Mouse (Mus musculus) forebrain, embryonic 15.5 days (tissue): ENCODE results near the gene Cdk5rap3. TPM values are rescaled to one million over a fixed set of nuclear protein-coding genes. Genes with fewer than 3 reads are reported as not detected.

Experiments used
- ATAC-seq: fragments of 200-750 bp; cut with Nextera tagmentation; replicated peaks from 2 replicates; pipeline ENCODE4 v1.8.0; 2017; ENCODE audit warnings: mild to moderate bottlenecking, moderate TSS enrichment, moderate library complexity
- H3K27ac ChIP-seq: fragments of 300-500 bp; sonication (generic); replicated peaks from 2 replicates; pipeline ENCODE4 v1.5.1; 2015; ENCODE audit warnings: mild to moderate bottlenecking, inconsistent platforms
- H3K27me3 ChIP-seq: fragments of 300-500 bp; sonication (generic); 2 replicates; pipeline ENCODE4 v1.6.1; 2015; ENCODE audit warnings: inconsistent platforms
- H3K36me3 ChIP-seq: fragments of 300-500 bp; sonication (generic); 2 replicates; pipeline ENCODE4 v1.6.1; 2015; ENCODE audit warnings: mild to moderate bottlenecking, inconsistent platforms
- H3K4me1 ChIP-seq: fragments of 300-500 bp; sonication (generic); 2 replicates; pipeline ENCODE4 v1.6.1; 2015; ENCODE audit warnings: inconsistent platforms
- H3K4me2 ChIP-seq: fragments of 300-500 bp; sonication (generic); replicated peaks from 2 replicates; pipeline ENCODE4 v1.6.1; 2015; ENCODE audit warnings: mild to moderate bottlenecking, inconsistent platforms
- H3K4me3 ChIP-seq: fragments of 300-500 bp; sonication (generic); 2 replicates; pipeline ENCODE4 v1.5.1; 2015; ENCODE audit warnings: mild to moderate bottlenecking, inconsistent platforms
- H3K9ac ChIP-seq: fragments of 300-500 bp; sonication (generic); replicated peaks from 2 replicates; pipeline ENCODE4 v1.6.1; 2015; ENCODE audit warnings: mild to moderate bottlenecking, inconsistent platforms
- H3K9me3 ChIP-seq: fragments of 300-500 bp; sonication (generic); 2 replicates; pipeline ENCODE4 v1.6.1; 2016; ENCODE audit warnings: inconsistent platforms
- WGBS: fragments of 180-500 bp; shearing (Covaris S2); methylation state at CpG from one replicate; pipeline ENCODE4 v1.1.7; 2015; ENCODE audit warnings: mixed read lengths; 5-methylcytosine and 5-hydroxymethylcytosine counted together
- polyA plus RNA-seq: library from polyadenylated mRNA; unstranded; fragments of >200 nt; fragmentation: Nextera tagmentation; extraction: Ambion mirVana; gene quantifications from 2 replicates; pipeline ENCODE4 v1.2.1, GENCODE M21; 2015

Cdk5rap3 gene
- polyA plus RNA-seq, 1 experiment from 2014 or later = 109 TPM

GRCm38 (mm10) chr11:96906431-96907161, 9.7 kb downstream of the Cdk5rap3 start:
- no peak for ATAC-seq
- Histone ChIP-seq H3K4me2 (no peak overlapping the region), H3K36me3 (peaks cover 21% of the 10 kb centered on the region), H3K9ac (no peak overlapping the region), H3K27ac (0 out of 2 replicates have a peak overlapping the region, but pooled peaks have one; percentile 11), H3K4me3 (no peak overlapping the region), H3K9me3 (no peaks in the 10 kb centered on the region), H3K4me1 (peaks cover 39% of the 10 kb centered on the region), H3K27me3 (no peaks in the 10 kb centered on the region)
- 64% methylated on average over 15 of the region's 15 CpGs for WGBS

GRCm38 (mm10) chr11:96902639-96903635, 13.4 kb downstream of the Cdk5rap3 start:
- Histone ChIP-seq H3K4me3 (no peak overlapping the region), H3K27me3 (no peaks in the 10 kb centered on the region), H3K4me1 (peaks cover 70% of the 10 kb centered on the region), H3K36me3 (peaks cover 4% of the 10 kb centered on the region; the same call in 1 of the 2 replicates), H3K9me3 (no peaks in the 10 kb centered on the region), H3K9ac (no peak overlapping the region; the same call in 1 of the 2 replicates), H3K4me2 (no peak overlapping the region), H3K27ac (peak overlapping the region; percentile 91)
- 5% methylated on average over 16 of the region's 16 CpGs for WGBS
- ATAC-seq = peak; percentile 85

GRCm38 (mm10) chr11:96901332-96901731, 15.0 kb downstream of the Cdk5rap3 start:
- H3K4me1 ChIP-seq = peaks cover 70% of the 10 kb centered on the region

GRCm38 (mm10) chr11:96899449-96900306, 16.6 kb downstream of the Cdk5rap3 start:
- WGBS = 23% methylated on average over 13 of the region's 13 CpGs

More at GRCm38 (mm10) chr11:96901332-96901731, 15.0 kb downstream of the Cdk5rap3 start:
- Histone ChIP-seq H3K4me2 (no peak overlapping the region), H3K27ac (peak overlapping the region; percentile 91), H3K9ac (no peak overlapping the region), H3K27me3 (no peaks in the 10 kb centered on the region), H3K9me3 (no peaks in the 10 kb centered on the region), H3K4me3 (no peak overlapping the region), H3K36me3 (no peaks in the 10 kb centered on the region)
- WGBS = 44% methylated on average over 9 of the region's 9 CpGs
- no peak for ATAC-seq

GRCm38 (mm10) chr11:96895886-96896285, 20.4 kb downstream of the Cdk5rap3 start:
- H3K9ac ChIP-seq = no peak overlapping the region
- H3K27me3 ChIP-seq = no peaks in the 10 kb centered on the region
- no peaks in the 10 kb centered on the region for H3K36me3 ChIP-seq
- H3K4me3 ChIP-seq = no peak overlapping the region
- no peak overlapping the region for H3K4me2 ChIP-seq
- ATAC-seq = no peak
- peaks cover 49% of the 10 kb centered on the region for H3K4me1 ChIP-seq
- no peaks in the 10 kb centered on the region; the same call in 1 of the 2 replicates for H3K9me3 ChIP-seq
- 95% methylated on average over 4 of the region's 4 CpGs for WGBS
- no peak overlapping the region for H3K27ac ChIP-seq

More at GRCm38 (mm10) chr11:96899449-96900306, 16.6 kb downstream of the Cdk5rap3 start:
- Histone ChIP-seq H3K36me3 (no peaks in the 10 kb centered on the region), H3K9me3 (no peaks in the 10 kb centered on the region), H3K4me2 (no peak overlapping the region), H3K9ac (peak overlapping the region; percentile 17; the same call in 1 of the 2 replicates), H3K27ac (peak overlapping the region; percentile 76), H3K27me3 (no peaks in the 10 kb centered on the region), H3K4me3 (no peak overlapping the region), H3K4me1 (peaks cover 66% of the 10 kb centered on the region)
- peak; percentile 26; the same call in 1 of the 2 replicates for ATAC-seq

GRCm38 (mm10) chr11:96893203-96893842, 23.0 kb downstream of the Cdk5rap3 start:
- no peaks in the 10 kb centered on the region; the same call in 1 of the 2 replicates for H3K9me3 ChIP-seq
- no peak overlapping the region for H3K4me3 ChIP-seq
- no peaks in the 10 kb centered on the region for H3K27me3 ChIP-seq
- H3K4me2 ChIP-seq = no peak overlapping the region
- 25% methylated on average over 11 of the region's 11 CpGs for WGBS
- H3K4me1 ChIP-seq = peaks cover 28% of the 10 kb centered on the region
- ATAC-seq = peak; percentile 65
- peak overlapping the region; percentile 81 for H3K27ac ChIP-seq
- 0 out of 2 replicates have a peak overlapping the region, but pooled peaks have one; percentile 5 for H3K9ac ChIP-seq
- H3K36me3 ChIP-seq = no peaks in the 10 kb centered on the region

- H3K27ac ChIP-seq = no peak overlapping the region
Observed at GRCm38 (mm10) chr11:96891784-96892527, 24.3 kb downstream of the Cdk5rap3 start.

GRCm38 (mm10) chr11:96886942-96887546, 29.3 kb downstream of the Cdk5rap3 start:
- Histone ChIP-seq H3K4me1 (peaks cover 29% of the 10 kb centered on the region), H3K4me2 (no peak overlapping the region), H3K27ac (peak overlapping the region; percentile 93), H3K9ac (no peak overlapping the region), H3K9me3 (no peaks in the 10 kb centered on the region), H3K27me3 (no peaks in the 10 kb centered on the region), H3K4me3 (no peak overlapping the region), H3K36me3 (no peaks in the 10 kb centered on the region)
- ATAC-seq = no peak
- WGBS = 63% methylated on average over 8 of the region's 8 CpGs

More at GRCm38 (mm10) chr11:96891784-96892527, 24.3 kb downstream of the Cdk5rap3 start:
- no peak overlapping the region for H3K4me3 ChIP-seq
- H3K27me3 ChIP-seq = no peaks in the 10 kb centered on the region
- no peak overlapping the region for H3K4me2 ChIP-seq
- ATAC-seq = no peak
- 73% methylated on average over 14 of the region's 14 CpGs for WGBS
- no peaks in the 10 kb centered on the region for H3K36me3 ChIP-seq
- H3K9ac ChIP-seq = no peak overlapping the region
- no peaks in the 10 kb centered on the region; the same call in 1 of the 2 replicates for H3K9me3 ChIP-seq
- H3K4me1 ChIP-seq = peaks cover 20% of the 10 kb centered on the region

- Histone ChIP-seq H3K27ac (peak overlapping the region; percentile 93), H3K4me2 (no peak overlapping the region), H3K9ac (no peak overlapping the region), H3K4me1 (peaks cover 29% of the 10 kb centered on the region), H3K27me3 (no peaks in the 10 kb centered on the region), H3K36me3 (no peaks in the 10 kb centered on the region), H3K9me3 (no peaks in the 10 kb centered on the region), H3K4me3 (no peak overlapping the region)
- WGBS = 2% methylated on average over 5 of the region's 5 CpGs
- peak; percentile 95 for ATAC-seq
Observed at GRCm38 (mm10) chr11:96885901-96886340, 30.4 kb downstream of the Cdk5rap3 start.

GRCm38 (mm10) chr11:96880296-96880695, 36.0 kb downstream of the Cdk5rap3 start:
- ATAC-seq = no peak
- H3K27me3 ChIP-seq = no peaks in the 10 kb centered on the region
- no peak overlapping the region for H3K4me2 ChIP-seq
- no peaks in the 10 kb centered on the region for H3K36me3 ChIP-seq
- 95% methylated on average over 9 of the region's 9 CpGs for WGBS
- H3K27ac ChIP-seq = no peak overlapping the region; the same call in 1 of the 2 replicates
- H3K4me1 ChIP-seq = peaks cover 48% of the 10 kb centered on the region
- no peak overlapping the region for H3K4me3 ChIP-seq
- no peak overlapping the region for H3K9ac ChIP-seq
- H3K9me3 ChIP-seq = no peaks in the 10 kb centered on the region
